Mouse (Mus musculus): ENCODE data around the gene Hdlbp.

Gene Hdlbp

GRCm38 (mm10) chr1:93445111-93445821 lies 33.3 kb downstream of the Hdlbp start:
- peak; percentile 81 to 91 for DNase-seq

GRCm38 (mm10) chr1:93444405-93445110 lies 34.1 kb downstream of the Hdlbp start:
- peak; percentile 91 to 92 for DNase-seq

GRCm38 (mm10) chr1:93439321-93439720 lies 39.3 kb downstream of the Hdlbp start:
- DNase-seq: no peak

- DNase-seq: no peak
These were observed 46.5 kb downstream of the Hdlbp start for GRCm38 (mm10) chr1:93432087-93432486.

- DNase-seq: no peak
These were observed 75.2 kb downstream of the Hdlbp start for GRCm38 (mm10) chr1:93403403-93403802.

GRCm38 (mm10) chr1:93401191-93402052 lies 77.2 kb downstream of the Hdlbp start:
- peak in 1 of 2 experiments; percentile 26 for DNase-seq

- no peak for DNase-seq
These were observed 89.7 kb downstream of the Hdlbp start for GRCm38 (mm10) chr1:93388906-93389305.

- DNase-seq: no peak
These were observed 91.4 kb downstream of the Hdlbp start for GRCm38 (mm10) chr1:93387198-93387597.

- peak in 1 of 2 experiments; percentile 26 for DNase-seq
These were observed 99.5 kb downstream of the Hdlbp start for GRCm38 (mm10) chr1:93379117-93379516.

GRCm38 (mm10) chr1:93377307-93377706 lies 101.3 kb downstream of the Hdlbp start:
- no peak for DNase-seq

- DNase-seq: no peak
These were observed 105.0 kb downstream of the Hdlbp start, which contains the start of gene Ano7 for GRCm38 (mm10) chr1:93373665-93374064. Gene Ano7 (plus strand): TSS chr1:93373930.

- DNase-seq: no peak
These were observed 113.0 kb downstream of the Hdlbp start for GRCm38 (mm10) chr1:93365641-93366040.

- no peak for DNase-seq
These were observed 116.0 kb downstream of the Hdlbp start for GRCm38 (mm10) chr1:93362661-93363060.
